Mouse (Mus musculus): ENCODE results near the gene Gm8773. TPM values are rescaled to one million over a fixed set of nuclear protein-coding genes. Genes with fewer than 3 reads are reported as not detected.
A peak's percentile ranks its signal among the peaks of the same experiment; 100 is the strongest.

Gene Gm8773
- total RNA-seq (2021) = not detected
- long read RNA-seq, experiment 1 = 0 reads
- long read RNA-seq, experiment 2 = 0 reads

DNA sequence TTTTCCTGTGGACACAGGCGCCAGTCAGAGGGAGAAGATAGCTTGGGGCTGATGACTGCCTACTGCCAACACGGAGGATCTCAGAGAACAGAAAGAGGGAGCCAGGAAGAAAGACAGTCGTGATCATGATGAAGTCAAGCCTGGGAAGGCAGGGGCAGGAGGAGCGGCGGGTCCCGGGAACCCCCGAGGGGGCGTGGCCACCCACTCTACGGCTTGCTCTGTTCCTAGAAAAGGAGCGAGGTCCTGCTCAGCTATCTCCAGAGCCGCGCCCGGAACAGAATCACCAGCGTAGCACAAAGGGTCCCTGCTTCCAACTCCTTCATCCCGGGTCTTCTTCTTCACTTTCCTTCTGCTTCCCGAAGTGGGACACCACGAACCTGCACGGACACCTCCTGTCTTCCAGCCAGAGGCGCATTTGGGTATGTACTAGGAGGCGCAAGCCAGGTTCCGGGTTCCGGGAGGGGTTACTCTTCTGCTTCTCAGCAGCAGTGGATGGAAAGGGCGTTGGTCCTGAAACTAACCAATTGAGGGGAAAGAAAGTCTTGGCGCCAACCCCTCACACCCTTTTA is at the start of gene Gm8773:
Gene Gm8773, plus strand, starts transcription at position 51 of the 569 bp plus-strand sequence.
- intact Hi-C loops (cut with DNase I; ENCODE audit: low total_unique reads) = no loop called here
- DNase-seq = peak; percentile 6

DNA sequence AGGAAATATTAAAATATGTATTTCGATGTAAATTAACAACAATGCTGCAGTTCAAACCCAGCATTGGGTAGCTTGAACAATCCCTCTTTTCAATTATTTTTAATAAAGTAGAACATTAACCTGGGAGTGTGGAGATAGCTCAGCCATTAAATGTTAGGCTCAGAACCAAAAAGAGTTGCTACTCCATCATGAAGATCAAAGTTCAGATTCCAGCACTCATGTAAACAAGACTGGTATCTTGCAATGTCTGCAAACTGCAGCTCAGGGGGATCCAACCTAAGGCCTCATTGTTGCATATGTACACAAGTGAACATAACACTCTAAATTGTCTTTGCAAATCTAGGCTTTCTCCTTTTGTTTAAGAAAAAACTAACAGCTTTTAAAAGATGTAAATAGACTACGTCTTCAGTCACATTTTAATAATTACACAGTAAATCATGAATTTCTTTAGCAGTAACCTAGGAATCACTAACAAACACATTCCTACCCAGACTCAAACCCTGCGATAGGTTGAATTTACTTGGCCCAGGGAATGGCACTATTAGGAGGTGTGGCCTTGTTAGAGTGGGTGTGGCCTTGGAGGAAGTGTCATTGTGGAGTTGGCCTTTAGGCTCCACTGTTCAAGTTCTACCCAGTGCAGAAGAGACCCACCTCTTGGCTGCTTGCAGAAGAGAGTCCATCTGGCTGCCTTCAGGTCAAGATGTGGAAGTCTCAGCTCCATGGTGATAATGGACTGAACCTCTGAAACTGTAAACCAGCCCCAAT is 39.8 kb upstream of the Gm8773 start:
- intact Hi-C loops (cut with DNase I; ENCODE audit: low total_unique reads) = no loop called here
- no peak for DNase-seq

DNA sequence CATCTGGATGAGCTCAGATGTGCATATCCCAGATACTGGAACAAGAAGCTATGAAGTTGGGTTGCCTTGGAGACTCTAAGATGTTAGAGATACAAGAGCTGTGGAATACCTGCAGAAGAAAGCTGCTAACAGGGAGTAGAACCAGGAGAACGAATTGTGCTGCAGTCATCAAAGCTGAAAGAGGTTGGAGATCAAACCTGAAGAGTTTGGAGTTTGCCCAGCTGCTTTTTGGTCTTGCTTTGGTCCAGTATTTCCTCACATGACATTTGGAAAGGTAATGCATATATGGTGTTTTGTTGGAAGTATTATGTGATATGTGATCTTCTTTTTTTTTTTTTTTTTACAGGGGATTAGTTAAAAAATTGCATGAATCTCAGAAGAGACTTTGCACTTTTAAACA is 37.5 kb upstream of the Gm8773 start:
- no peak for DNase-seq
- intact Hi-C loops (cut with DNase I; ENCODE audit: low total_unique reads) = no loop called here

DNA sequence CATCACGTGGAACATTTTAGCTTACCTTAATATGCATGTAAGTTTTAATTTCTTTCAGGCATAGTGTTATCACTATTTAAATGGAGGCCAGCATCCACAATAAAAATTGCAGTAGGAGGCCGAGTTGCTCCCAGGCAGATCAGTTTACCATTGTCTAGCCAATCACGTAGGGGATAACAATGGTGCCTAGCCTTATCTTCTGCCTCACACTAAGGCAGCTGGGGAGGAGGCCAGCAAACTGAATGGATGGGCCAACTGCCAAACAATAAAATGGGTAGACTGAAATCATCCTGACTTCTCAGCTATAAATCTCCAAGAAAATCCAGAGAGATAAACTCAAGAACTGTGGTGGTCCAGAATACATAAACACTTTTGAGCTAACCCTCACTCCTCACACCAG is 33.8 kb upstream of the Gm8773 start:
- no peak for DNase-seq
- intact Hi-C loops (cut with DNase I; ENCODE audit: low total_unique reads) = no loop called here

DNA sequence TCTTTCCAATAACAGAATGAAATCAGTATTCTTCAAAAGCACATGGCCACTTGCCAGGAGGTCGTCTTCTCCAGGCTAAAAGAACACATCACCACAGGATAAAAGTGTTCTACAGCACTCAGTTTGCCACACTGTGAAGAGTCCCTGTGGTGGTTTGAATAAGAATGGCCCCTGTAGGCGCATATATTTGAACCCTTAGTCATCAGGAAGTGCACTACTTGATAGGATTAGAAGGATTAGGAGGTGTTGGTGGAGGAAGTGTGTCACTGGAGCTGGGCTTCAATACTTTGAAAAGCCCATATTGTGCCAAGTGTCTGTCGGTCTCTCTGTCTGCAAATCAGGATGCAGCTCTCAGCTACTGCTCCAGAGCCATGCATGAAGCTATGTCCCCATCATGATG is 33.2 kb upstream of the Gm8773 start:
- DNase-seq = no peak
- intact Hi-C loops (cut with DNase I; ENCODE audit: low total_unique reads) = no loop called here

DNA sequence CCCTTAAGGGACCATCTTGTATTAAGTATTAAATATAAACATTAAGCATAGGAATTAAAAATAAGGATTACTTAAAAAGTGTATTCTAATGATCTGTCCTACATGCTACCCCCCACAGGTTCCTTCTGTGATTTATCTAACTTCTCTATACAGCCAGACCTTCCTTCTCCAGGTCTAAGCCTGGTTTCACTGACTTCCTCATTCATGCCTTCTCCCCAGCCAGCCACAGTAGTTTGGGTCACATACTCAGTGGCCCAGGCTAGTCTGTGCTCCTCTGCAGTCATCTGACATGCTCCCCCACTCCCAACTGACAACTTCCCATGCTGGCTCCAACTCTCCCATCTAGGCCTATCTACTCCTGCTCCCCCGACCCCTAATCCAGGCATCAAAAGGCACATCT is 22.5 kb upstream of the Gm8773 start:
- no peak for DNase-seq
- intact Hi-C loops (cut with DNase I; ENCODE audit: low total_unique reads) = no loop called here

DNA sequence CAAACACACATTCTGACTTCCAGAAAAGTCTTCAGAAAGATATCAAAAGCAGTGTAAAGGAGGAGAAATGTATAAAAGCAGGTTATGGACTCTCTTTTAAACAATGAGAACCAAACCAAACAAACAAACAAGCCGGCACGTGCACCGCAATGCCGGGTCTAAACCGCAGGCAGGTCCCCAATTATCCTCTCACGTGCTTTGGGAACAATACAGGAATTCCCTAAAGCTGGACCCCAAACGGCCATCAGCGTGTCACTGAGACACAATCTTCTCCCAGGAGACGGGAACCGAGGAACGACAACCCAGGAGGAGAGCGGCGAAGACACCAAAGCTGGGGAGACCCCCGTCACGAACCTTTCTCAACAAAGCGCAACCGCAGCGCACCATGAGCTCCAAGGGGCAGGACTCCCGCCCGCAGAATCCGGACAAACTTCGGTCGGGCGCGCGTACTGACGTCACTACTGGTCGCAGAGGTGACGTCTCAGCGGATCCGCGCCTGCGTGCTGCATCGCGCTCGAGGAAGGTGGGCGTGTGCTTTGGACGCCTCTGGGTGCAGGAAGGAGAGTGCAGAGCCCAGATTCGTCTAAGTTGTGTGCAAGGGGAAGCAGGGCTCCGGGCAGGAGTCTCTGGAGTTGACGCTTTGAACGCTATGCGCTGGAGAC is 14.4 kb upstream of the Gm8773 start, which contains the start of gene Gtpbp10:
Gene Gtpbp10, minus strand, starts transcription at position 460 of the 662 bp plus-strand sequence.
- peak; percentile 93 for DNase-seq
- intact Hi-C loops (cut with DNase I; ENCODE audit: low total_unique reads) = no loop called here

DNA sequence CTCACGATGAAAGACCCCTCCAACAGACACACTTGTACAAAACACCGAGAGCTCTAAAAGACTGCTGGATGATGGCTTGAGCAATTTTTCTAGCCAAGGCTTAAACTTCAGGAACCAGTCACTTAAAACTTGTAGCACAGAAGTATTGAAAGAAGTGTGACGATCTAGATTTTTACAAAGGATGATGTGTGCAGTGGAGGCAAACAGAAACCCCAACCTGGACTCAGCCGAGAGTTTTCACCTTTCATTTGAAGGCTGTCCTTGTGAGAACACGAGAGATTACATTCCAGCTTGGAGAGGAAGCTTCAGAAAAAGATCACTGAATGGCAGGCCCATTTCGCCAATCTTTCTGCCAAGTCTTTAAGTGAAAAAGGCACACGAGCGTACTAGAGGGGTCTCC is 13.8 kb upstream of the Gm8773 start:
- DNase-seq = no peak
- intact Hi-C loops (cut with DNase I; ENCODE audit: low total_unique reads) = no loop called here

DNA sequence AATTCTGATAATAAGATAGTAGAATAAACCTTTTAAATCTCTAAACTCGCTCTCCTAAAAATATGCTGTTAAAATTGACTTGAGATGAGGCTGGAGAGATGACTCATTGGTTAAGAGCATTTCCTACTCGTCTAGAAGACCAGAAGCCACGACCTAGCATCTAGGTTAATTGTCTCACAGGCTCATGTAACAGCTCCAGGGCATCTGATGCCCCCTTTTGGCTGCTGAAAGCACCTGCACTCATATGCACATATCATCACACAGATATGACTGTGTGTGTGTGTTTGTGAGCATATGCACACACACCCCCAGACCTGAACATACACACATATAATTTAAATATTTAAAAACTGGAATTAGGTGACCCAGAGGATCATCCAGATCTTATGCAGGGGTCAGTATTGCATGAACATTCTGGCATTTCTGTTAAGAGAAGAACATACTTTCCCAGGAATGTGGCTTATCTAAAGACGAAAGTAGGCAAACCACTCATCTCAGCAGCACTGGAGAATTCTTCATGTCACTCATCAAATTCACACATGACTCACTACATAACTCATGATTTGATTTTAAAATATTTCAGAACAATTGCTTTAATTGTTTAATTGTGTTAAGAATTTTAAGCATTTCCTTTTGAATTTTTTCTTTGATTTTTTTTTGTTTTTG is 12.4 kb upstream of the Gm8773 start:
- intact Hi-C loops (cut with DNase I; ENCODE audit: low total_unique reads) = no loop called here
- no peak for DNase-seq

DNA sequence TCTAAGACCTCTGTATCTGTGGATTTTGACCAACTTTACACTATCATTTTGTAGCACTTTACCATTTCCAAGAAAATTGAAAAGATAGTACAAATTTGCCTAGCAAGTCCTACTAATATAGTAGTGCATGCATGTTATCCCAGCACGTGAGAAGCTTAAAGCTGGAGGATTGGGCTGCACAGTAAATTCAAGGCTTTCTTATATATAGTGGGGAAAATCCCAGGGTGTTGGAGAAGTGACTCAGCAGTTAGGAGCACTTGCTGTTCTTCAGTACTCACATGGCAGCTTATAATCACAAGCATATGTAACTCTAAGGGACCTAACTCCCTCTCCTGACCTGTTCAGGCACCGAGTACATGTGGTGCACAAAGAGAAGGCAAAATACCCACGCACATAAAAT is 11.2 kb upstream of the Gm8773 start:
- no peak for DNase-seq
- intact Hi-C loops (cut with DNase I; ENCODE audit: low total_unique reads) = no loop called here

DNA sequence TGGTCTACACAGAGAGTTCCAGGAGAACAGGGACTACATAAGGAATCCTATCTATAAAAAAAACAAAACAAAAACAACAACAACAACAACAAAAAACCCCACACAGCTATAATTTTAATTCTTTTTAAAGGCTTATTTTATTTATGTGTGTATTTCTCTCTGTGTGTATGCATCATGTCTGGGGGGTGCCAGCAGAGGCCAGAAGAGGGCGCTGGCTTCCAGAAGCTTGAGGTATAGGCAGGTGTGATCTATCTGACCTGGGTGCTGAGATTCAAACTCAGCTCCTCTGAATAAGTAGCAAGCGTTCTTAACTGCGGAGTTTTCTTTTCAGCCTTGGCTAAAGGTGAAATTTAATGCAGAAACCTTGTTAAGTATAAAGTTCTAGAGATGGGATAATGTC is 14.1 kb downstream of the Gm8773 start:
- intact Hi-C loops (cut with DNase I; ENCODE audit: low total_unique reads) = no loop called here
- DNase-seq = no peak

DNA sequence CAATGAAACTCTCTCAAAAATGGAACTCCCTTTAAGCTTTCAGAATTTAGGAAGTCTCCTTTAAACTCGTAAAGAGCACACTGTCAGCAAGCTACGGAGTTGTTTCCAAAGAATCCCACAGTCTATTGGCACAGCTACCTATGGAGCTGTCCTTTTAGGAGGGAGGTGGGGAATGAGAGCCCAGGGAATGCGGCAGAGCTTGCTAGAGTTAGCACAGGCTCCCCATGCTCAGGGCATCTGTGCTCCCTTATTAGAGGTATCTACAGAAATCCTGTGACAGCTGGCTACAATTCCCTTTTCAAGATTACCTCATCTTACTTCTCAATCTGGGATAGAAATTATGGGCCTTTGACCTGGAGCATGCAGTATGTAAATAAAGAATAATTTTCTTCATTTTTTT is 36.9 kb downstream of the Gm8773 start:
- intact Hi-C loops (cut with DNase I; ENCODE audit: low total_unique reads) = no loop called here
- no peak for DNase-seq

DNA sequence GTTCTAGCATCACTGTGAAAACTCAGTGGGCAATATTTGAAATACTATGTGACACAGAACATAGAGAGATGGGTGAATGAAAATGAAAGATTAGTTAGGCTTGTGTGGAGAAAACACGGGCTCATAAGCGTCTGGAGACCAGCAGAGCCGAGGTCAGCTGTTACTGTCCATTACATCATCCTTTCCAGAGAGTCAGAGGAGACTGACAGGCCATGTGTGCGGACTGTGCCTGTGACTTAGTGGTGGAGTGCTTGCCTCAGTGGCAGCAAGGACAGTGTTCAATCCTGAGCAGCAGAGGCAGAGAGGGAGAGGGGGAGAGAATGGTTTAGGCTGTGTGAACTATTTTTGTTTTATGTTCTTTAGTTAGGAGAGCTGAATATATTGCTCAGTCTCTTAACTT is 44.7 kb downstream of the Gm8773 start:
- no peak for DNase-seq
- intact Hi-C loops (cut with DNase I; ENCODE audit: low total_unique reads) = no loop called here

DNA sequence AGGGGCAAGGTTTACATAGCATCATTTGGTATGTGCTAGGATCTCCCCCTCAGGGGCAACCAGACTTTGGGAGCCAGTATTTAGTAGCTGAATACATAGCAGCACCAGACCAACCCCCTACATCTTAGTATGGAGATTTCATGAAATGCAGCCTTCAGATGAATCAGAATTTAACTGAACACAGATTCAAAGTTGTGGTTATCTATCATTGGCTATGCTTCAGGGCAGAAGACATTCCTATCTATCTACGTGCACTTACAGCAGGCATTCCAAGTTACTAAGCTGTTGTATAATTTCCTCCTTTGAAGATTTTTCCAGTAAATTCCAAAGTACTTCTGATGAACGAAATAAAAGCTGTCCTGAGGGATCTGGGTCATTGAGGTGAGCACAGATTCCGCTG is 51.9 kb downstream of the Gm8773 start:
- DNase-seq = no peak
- intact Hi-C loops (cut with DNase I; ENCODE audit: low total_unique reads) = no loop called here

Other genes with a start within 250 kb of the Gm8773 start
- gene Cdk14, start 153.5 kb upstream of the Gm8773 start, total RNA-seq (2021) = 10 to 100 TPM in 1 of 2 experiments, 1 to 10 TPM in 1; 9.7 to 10.1 TPM
- gene 1700015F17Rik, start 94.7 kb upstream of the Gm8773 start, total RNA-seq (2021) = not detected
- gene Cldn12, start 58.8 kb upstream of the Gm8773 start, total RNA-seq (2021) = 10 to 100 TPM in 1 of 2 experiments, 1 to 10 TPM in 1; 9.3 to 11.2 TPM
- 1 to 10 TPM; 5.6 to 5.8 TPM for gene Gtpbp10, start 14.3 kb upstream of the Gm8773 start, total RNA-seq (2021)
- gene Cfap69, start 90.4 kb downstream of the Gm8773 start, total RNA-seq (2021) = under 1 TPM; 0.25 to 0.40 TPM
- under 1 TPM; 0.74 to 0.91 TPM for gene Steap2, start 120.8 kb downstream of the Gm8773 start, total RNA-seq (2021)
- gene Steap1, start 175.5 kb downstream of the Gm8773 start, total RNA-seq (2021) = under 1 TPM; 0.29 to 0.31 TPM

Measured in gastrocnemius, postnatal 14 days (tissue).